Mouse (Mus musculus): ENCODE measurements at regions not wholly inside any gene's neighbourhood (a gene's known extent, or its start where the extent isn't known, plus 50 kb on each side); places are given as distances from the start of the nearest gene placed in this dataset.

GRCm38 (mm10) chr2:178572301-178572700, 142.0 kb downstream of the Cdh26 start:
- no peaks in the 10 kb centered on the region for H3K9me3 ChIP-seq
- peaks cover 20% of the 10 kb centered on the region for H3K4me1 ChIP-seq
- no peak overlapping the region for H3K4me2 ChIP-seq (replicated peaks)
- WGBS, result 86% methylated on average over 5 of the region's 5 CpGs
- H3K9ac ChIP-seq (replicated peaks), result no peak overlapping the region
- H3K27ac ChIP-seq (replicated peaks), result no peak overlapping the region
- no peaks in the 10 kb centered on the region for H3K27me3 ChIP-seq
- no peaks in the 10 kb centered on the region for H3K36me3 ChIP-seq
- no peak overlapping the region for H3K4me3 ChIP-seq
- no peak for ATAC-seq (replicated peaks)

- Histone ChIP-seq H3K27me3 (no peaks in the 10 kb centered on the region), H3K4me2 (replicated peaks) (no peak overlapping the region), H3K9ac (replicated peaks) (no peak overlapping the region), H3K4me3 (no peak overlapping the region), H3K36me3 (no peaks in the 10 kb centered on the region), H3K27ac (replicated peaks) (no peak overlapping the region), H3K4me1 (peaks cover 20% of the 10 kb centered on the region), H3K9me3 (no peaks in the 10 kb centered on the region)
- WGBS, result 52% methylated on average over 4 of the region's 4 CpGs
- ATAC-seq (replicated peaks), result no peak
Observed at GRCm38 (mm10) chr2:178574859-178575258, 144.5 kb downstream of the Cdh26 start.

GRCm38 (mm10) chr2:178575403-178575802, 145.1 kb downstream of the Cdh26 start:
- no peak; the same call in 1 of the 2 replicates for ATAC-seq (replicated peaks)

GRCm38 (mm10) chr2:178576067-178576466, 145.7 kb downstream of the Cdh26 start:
- ATAC-seq (replicated peaks), result no peak
- Histone ChIP-seq H3K27me3 (no peaks in the 10 kb centered on the region), H3K9me3 (no peaks in the 10 kb centered on the region), H3K9ac (replicated peaks) (no peak overlapping the region), H3K36me3 (no peaks in the 10 kb centered on the region), H3K4me3 (no peak overlapping the region), H3K4me1 (peaks cover 20% of the 10 kb centered on the region), H3K4me2 (replicated peaks) (no peak overlapping the region), H3K27ac (replicated peaks) (no peak overlapping the region)
- 68% methylated on average over 7 of the region's 7 CpGs for WGBS

More at GRCm38 (mm10) chr2:178575403-178575802, 145.1 kb downstream of the Cdh26 start:
- Histone ChIP-seq H3K9me3 (no peaks in the 10 kb centered on the region), H3K4me1 (peaks cover 20% of the 10 kb centered on the region), H3K27me3 (no peaks in the 10 kb centered on the region), H3K9ac (replicated peaks) (no peak overlapping the region), H3K27ac (replicated peaks) (no peak overlapping the region), H3K4me3 (no peak overlapping the region), H3K4me2 (replicated peaks) (no peak overlapping the region), H3K36me3 (no peaks in the 10 kb centered on the region)
- 59% methylated on average over 6 of the region's 6 CpGs for WGBS

GRCm38 (mm10) chr2:178579571-178579970, 149.2 kb downstream of the Cdh26 start:
- H3K4me3 ChIP-seq, result no peak overlapping the region
- H3K36me3 ChIP-seq, result no peaks in the 10 kb centered on the region
- peaks cover 15% of the 10 kb centered on the region for H3K4me1 ChIP-seq
- H3K9ac ChIP-seq (replicated peaks), result no peak overlapping the region
- H3K27me3 ChIP-seq, result no peaks in the 10 kb centered on the region
- H3K27ac ChIP-seq (replicated peaks), result no peak overlapping the region
- ATAC-seq (replicated peaks), result no peak
- no peak overlapping the region for H3K4me2 ChIP-seq (replicated peaks)
- H3K9me3 ChIP-seq, result no peaks in the 10 kb centered on the region
- 83% methylated on average over 6 of the region's 6 CpGs for WGBS

GRCm38 (mm10) chr2:178581306-178581705, 151.0 kb downstream of the Cdh26 start:
- ATAC-seq (replicated peaks), result no peak
- Histone ChIP-seq H3K4me1 (peaks cover 2% of the 10 kb centered on the region; the same call in 1 of the 2 replicates), H3K9me3 (no peaks in the 10 kb centered on the region), H3K27ac (replicated peaks) (no peak overlapping the region), H3K4me2 (replicated peaks) (no peak overlapping the region), H3K9ac (replicated peaks) (no peak overlapping the region), H3K27me3 (no peaks in the 10 kb centered on the region), H3K4me3 (no peak overlapping the region), H3K36me3 (no peaks in the 10 kb centered on the region)
- WGBS, result 77% methylated on average over 12 of the region's 12 CpGs

GRCm38 (mm10) chr2:178584970-178585566, 154.7 kb downstream of the Cdh26 start:
- Histone ChIP-seq H3K27ac (replicated peaks) (no peak overlapping the region), H3K27me3 (no peaks in the 10 kb centered on the region), H3K4me3 (no peak overlapping the region), H3K9me3 (no peaks in the 10 kb centered on the region), H3K4me1 (no peaks in the 10 kb centered on the region; the same call in 1 of the 2 replicates), H3K4me2 (replicated peaks) (no peak overlapping the region), H3K36me3 (no peaks in the 10 kb centered on the region), H3K9ac (replicated peaks) (no peak overlapping the region)
- ATAC-seq (replicated peaks), result no peak
- WGBS, result 75% methylated on average over 5 of the region's 5 CpGs

- Histone ChIP-seq H3K4me1 (no peaks in the 10 kb centered on the region; the same call in 1 of the 2 replicates), H3K4me3 (no peak overlapping the region), H3K9ac (replicated peaks) (no peak overlapping the region), H3K27ac (replicated peaks) (no peak overlapping the region), H3K4me2 (replicated peaks) (no peak overlapping the region), H3K9me3 (no peaks in the 10 kb centered on the region), H3K36me3 (no peaks in the 10 kb centered on the region), H3K27me3 (no peaks in the 10 kb centered on the region)
- 16% methylated on average over 7 of the region's 7 CpGs for WGBS
- no peak; the same call in 1 of the 2 replicates for ATAC-seq (replicated peaks)
Observed at GRCm38 (mm10) chr2:178587134-178587636, 156.9 kb downstream of the Cdh26 start.

GRCm38 (mm10) chr2:178593743-178594142, 163.4 kb downstream of the Cdh26 start:
- no peak for ATAC-seq (replicated peaks)
- Histone ChIP-seq H3K9me3 (no peaks in the 10 kb centered on the region), H3K27me3 (no peaks in the 10 kb centered on the region), H3K36me3 (no peaks in the 10 kb centered on the region), H3K9ac (replicated peaks) (no peak overlapping the region), H3K4me1 (peaks cover 33% of the 10 kb centered on the region), H3K27ac (replicated peaks) (0 out of 2 replicates have a peak overlapping the region, but pooled peaks have one; percentile 0), H3K4me2 (replicated peaks) (no peak overlapping the region), H3K4me3 (no peak overlapping the region)
- 26% methylated on average over 9 of the region's 9 CpGs for WGBS

GRCm38 (mm10) chr2:178594177-178594576, 163.8 kb downstream of the Cdh26 start:
- WGBS, result 25% methylated on average over 6 of the region's 6 CpGs
- ATAC-seq (replicated peaks), result no peak
- Histone ChIP-seq H3K4me3 (no peak overlapping the region), H3K9me3 (no peaks in the 10 kb centered on the region), H3K27me3 (no peaks in the 10 kb centered on the region), H3K4me1 (peaks cover 33% of the 10 kb centered on the region), H3K36me3 (no peaks in the 10 kb centered on the region), H3K9ac (replicated peaks) (no peak overlapping the region), H3K27ac (replicated peaks) (0 out of 2 replicates have a peak overlapping the region, but pooled peaks have one; percentile 0), H3K4me2 (replicated peaks) (no peak overlapping the region)

GRCm38 (mm10) chr2:178596312-178597083, 166.2 kb downstream of the Cdh26 start:
- WGBS, result 26% methylated on average over 16 of the region's 16 CpGs
- ATAC-seq (replicated peaks), result peak; percentile 58
- Histone ChIP-seq H3K27ac (replicated peaks) (peak overlapping the region; percentile 55), H3K4me1 (peaks cover 33% of the 10 kb centered on the region), H3K4me2 (replicated peaks) (peak overlapping the region; percentile 19; the same call in 1 of the 2 replicates), H3K27me3 (no peaks in the 10 kb centered on the region), H3K9me3 (no peaks in the 10 kb centered on the region), H3K9ac (replicated peaks) (no peak overlapping the region), H3K4me3 (no peak overlapping the region), H3K36me3 (no peaks in the 10 kb centered on the region)

- no peak overlapping the region for H3K9ac ChIP-seq (replicated peaks)
Observed at GRCm38 (mm10) chr2:178597084-178597470, 166.7 kb downstream of the Cdh26 start.

More at GRCm38 (mm10) chr2:178597084-178597470, 166.7 kb downstream of the Cdh26 start:
- peak; percentile 30; the same call in 1 of the 2 replicates for ATAC-seq (replicated peaks)
- WGBS, result 63% methylated on average over 7 of the region's 7 CpGs
- Histone ChIP-seq H3K27ac (replicated peaks) (peak overlapping the region; percentile 55), H3K27me3 (no peaks in the 10 kb centered on the region), H3K4me3 (no peak overlapping the region), H3K4me2 (replicated peaks) (no peak overlapping the region), H3K36me3 (no peaks in the 10 kb centered on the region), H3K4me1 (peaks cover 33% of the 10 kb centered on the region), H3K9me3 (no peaks in the 10 kb centered on the region)
